Mouse (Mus musculus): ENCODE measurements around the gene Hsd17b2.

Gene Hsd17b2

GRCm38 (mm10) chr8:117775626-117776025 is 73.9 kb downstream of the Hsd17b2 start:
- DNase-seq: no peak

GRCm38 (mm10) chr8:117776075-117776474 is 74.4 kb downstream of the Hsd17b2 start:
- DNase-seq: no peak

- DNase-seq: no peak
These were observed 77.0 kb downstream of the Hsd17b2 start for GRCm38 (mm10) chr8:117778531-117779322.

- DNase-seq: no peak
These were observed 77.6 kb downstream of the Hsd17b2 start for GRCm38 (mm10) chr8:117779344-117779743.

GRCm38 (mm10) chr8:117781375-117782129 is 79.8 kb downstream of the Hsd17b2 start:
- no peak for DNase-seq

- no peak for DNase-seq
These were observed 81.3 kb downstream of the Hsd17b2 start for GRCm38 (mm10) chr8:117783021-117783420.

- no peak for DNase-seq
These were observed 84.7 kb downstream of the Hsd17b2 start for GRCm38 (mm10) chr8:117786428-117786827.

GRCm38 (mm10) chr8:117792616-117793144 is 91.0 kb downstream of the Hsd17b2 start:
- no peak for DNase-seq

- DNase-seq: no peak
These were observed 92.9 kb downstream of the Hsd17b2 start for GRCm38 (mm10) chr8:117794581-117794980.

- no peak for DNase-seq
These were observed 94.8 kb downstream of the Hsd17b2 start for GRCm38 (mm10) chr8:117796464-117796863.

- no peak for DNase-seq
These were observed 96.4 kb downstream of the Hsd17b2 start for GRCm38 (mm10) chr8:117798066-117798465.

- peak; percentile 97 for DNase-seq
These were observed 100.0 kb downstream of the Hsd17b2 start, which contains the start of gene Mphosph6 for GRCm38 (mm10) chr8:117801443-117802298. TSS of gene Mphosph6 (minus strand) at chr8:117801943.

- DNase-seq: no peak
These were observed 100.6 kb downstream of the Hsd17b2 start for GRCm38 (mm10) chr8:117802299-117802689.

GRCm38 (mm10) chr8:117805419-117805818 is 103.7 kb downstream of the Hsd17b2 start:
- peak; percentile 64 for DNase-seq
